Mouse (Mus musculus) mouse trophoblast stem cell (cell line): ENCODE results near the gene Dnase1.
"Not testable (repeated sequence)": the region's sequence is repeated elsewhere in the genome, so short reads cannot be mapped to it uniquely, and the experiment has no call there.

Experiments used
- in situ Hi-C, 2 experiments: fragments of 300-500 bp; cut with MseI, MboI; formaldehyde crosslinking; loops; 2 replicates in 1 of 2; 3 replicates in 1 of 2; pipeline ENCODE4 v1.15.1; 2025

The Dnase1 gene

DNA sequence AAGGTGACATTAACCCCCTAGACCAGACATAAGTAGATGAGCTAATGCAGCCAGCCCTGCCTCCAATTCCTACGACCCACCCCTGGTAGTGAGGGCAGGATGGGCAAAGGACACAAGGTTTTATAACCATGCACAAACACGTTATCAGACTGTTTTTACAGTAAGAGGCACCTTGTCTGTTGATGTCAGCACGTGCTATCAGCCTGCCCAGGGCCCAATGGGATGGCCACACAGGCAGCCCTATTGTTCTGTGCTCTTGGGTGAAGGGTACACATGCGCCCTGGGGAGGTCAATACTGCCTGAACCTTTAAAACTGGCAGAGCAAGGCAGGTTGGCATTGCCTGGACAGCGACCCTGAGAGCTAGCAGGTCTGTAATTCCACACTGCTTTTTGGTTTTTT is at the start of gene Dnase1:
TSS of gene Dnase1 (plus strand) at position 136 of the 400 bp plus-strand sequence.
- in situ Hi-C loops: no loop called here

DNA sequence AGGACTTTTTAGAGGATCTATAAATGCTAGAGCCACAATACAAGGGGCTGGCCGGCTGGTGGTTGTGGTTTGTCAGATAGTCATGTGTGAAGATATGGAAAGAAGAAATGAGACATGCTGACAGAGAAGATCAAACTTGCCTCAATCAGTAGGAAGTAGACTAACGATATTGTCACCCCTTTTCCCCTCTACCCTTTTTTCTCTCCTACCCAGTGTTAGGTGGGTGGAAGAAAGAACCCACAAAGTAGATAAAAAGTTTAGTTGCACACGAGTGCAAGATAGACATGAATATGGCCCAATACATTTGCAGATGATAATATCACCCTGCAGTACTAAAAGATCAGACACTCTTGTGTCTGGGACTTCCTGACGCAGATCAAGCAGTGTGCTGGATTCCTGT is 48.3 kb upstream of the Dnase1 start:
- in situ Hi-C loops: no loop called here

DNA sequence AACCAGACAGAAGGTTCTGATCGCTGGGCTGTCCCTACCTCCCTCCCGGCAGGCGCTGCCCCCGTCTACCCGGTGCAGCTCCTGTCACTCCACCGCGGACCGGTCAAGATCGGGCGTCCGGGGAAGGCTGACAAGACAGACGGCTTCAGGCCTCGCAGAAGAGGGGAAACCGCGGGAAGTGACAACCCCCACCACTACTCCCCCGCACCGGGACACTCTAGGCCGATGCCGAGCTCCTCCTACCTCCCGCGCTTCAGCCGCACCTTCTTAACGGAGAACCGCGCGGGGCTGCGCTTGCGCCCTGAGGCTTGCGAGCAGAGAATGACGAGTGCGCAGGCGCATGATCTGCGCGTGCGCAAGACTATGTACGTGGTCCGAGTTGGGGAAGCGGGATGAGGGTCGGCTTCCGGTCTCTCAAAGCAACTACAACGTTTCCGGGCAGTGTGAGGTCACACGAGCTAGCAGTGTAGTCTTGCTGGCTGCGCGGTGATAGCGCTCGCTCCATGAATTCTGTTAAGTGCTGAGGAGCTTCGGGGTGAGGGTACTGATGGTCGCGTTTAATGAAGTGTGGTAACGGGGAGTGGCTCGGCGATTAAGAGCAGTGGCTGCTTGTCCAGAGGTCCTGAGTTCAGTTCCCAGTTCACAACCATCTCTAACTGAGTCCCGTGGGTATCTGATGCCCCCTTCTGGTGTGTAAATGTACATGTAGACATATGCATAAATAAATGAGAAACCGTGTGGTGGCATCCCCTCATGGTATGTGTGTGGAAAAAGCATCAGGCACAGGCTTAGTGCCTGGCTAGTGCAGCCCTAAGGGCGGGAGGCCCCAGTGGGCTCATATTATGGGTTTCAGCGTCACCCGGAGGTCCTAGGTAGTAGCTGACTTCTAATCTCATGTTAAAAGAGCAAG is 33.0 kb upstream of the Dnase1 start, which contains the start of gene Slx4:
TSS of gene Slx4 (minus strand) at position 282 of the 910 bp plus-strand sequence.
- in situ Hi-C loops: no loop called here

DNA sequence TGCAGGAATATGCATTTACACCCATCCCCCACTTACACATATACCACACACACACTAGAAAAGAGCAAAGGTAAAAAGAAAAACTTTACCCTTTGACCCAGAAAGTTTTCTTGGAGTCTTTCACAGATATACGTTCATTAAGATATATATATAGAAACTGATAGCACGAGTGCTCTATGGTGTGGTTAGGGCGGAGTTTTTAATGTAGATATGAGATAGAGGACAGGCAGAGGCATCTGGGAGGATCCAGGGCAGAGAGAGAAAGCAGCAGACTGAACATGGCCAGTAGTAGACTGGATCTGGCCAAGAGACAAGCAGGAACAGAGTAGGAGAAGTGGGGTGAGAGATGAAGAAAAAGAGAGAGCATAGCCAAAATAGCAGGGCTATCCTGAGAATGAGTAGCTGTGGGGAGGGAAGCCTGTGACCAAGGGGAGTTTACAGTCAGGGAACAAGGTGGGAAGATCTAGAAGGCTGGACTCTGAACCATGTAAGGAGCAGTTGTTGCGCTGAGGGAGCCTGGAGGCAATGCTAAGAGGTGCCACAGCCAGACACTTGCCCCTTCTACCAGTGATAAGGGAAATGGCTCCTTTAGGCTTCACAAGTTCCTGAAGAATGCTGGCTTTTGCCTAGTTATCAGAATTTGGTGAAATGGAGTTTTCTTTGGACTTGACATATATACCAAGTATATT is 23.7 kb upstream of the Dnase1 start:
- in situ Hi-C loops: no loop called here

- in situ Hi-C loops: no loop called here
These were observed 22.6 kb upstream of the Dnase1 start for GRCm38 (mm10) chr16:4014040-4014668.

DNA sequence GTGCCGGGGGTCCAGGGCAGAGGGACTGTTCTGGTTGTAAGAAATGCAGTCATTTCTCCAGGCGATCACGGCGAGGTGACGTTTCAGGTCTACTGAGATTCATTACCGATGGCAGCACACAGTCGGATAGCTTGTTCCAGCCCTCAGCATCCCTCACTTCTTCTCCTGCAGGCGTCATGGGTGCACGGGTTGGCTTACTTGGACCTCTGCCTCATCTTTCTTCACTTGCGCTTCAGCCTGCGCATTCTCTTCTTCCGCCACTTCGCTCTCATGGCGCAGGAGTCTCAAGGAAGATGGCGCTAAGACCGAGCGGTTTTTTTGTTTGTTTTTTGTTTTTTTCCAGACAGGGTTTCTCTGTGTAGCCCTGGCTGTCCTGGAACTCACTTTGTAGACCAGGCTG is 20.0 kb upstream of the Dnase1 start:
- in situ Hi-C loops: not testable (repeated sequence)

GRCm38 (mm10) chr16:4017466-4017865 is 19.3 kb upstream of the Dnase1 start:
- in situ Hi-C loops: not testable (repeated sequence)

DNA sequence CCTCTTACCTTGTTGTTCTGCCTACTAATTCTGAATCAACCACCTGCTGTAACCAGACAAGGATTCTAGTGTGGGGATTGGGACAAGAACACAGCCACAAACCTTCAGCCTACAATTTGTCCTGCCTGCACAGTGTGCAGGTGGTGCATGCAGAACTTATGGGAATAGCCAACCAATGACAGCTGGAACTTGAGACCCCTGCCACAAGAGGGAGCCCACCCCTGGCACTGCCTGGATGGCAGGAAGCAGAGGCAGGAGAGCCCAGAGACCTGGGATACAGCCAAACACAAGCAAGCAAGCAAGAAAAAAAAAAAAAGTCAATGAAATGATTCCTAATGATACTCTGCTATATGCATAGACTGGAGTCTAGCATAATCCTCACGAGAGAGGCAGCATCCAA is 15.5 kb upstream of the Dnase1 start:
- in situ Hi-C loops: no loop called here

GRCm38 (mm10) chr16:4022719-4023118 is 14.0 kb upstream of the Dnase1 start:
- in situ Hi-C loops: no loop called here

DNA sequence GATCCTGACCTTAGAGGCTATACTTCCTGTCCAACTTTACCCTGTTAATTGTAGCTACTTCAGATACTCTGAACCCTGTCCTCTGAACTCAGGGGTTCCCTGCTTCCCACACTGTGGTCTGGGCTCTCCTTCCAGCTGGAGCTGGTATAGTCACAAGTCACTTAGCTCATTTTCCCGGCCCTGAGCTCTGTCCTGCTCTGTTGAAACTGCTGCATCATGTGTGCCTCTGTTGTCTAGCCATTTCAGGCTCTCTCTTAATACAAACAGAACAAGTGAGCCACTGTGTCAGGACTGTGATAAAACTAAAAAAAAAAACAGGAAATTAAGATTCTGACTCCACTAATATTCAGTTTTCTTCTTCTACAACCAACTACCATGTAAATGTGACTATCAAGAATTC is 10.1 kb upstream of the Dnase1 start:
- in situ Hi-C loops: no loop called here

GRCm38 (mm10) chr16:4027211-4027610 is 9.5 kb upstream of the Dnase1 start:
- in situ Hi-C loops: no loop called here

GRCm38 (mm10) chr16:4029371-4029841 is 7.3 kb upstream of the Dnase1 start:
- in situ Hi-C loops: no loop called here

- in situ Hi-C loops: no loop called here
These were observed 6.2 kb upstream of the Dnase1 start for GRCm38 (mm10) chr16:4030501-4030900.

DNA sequence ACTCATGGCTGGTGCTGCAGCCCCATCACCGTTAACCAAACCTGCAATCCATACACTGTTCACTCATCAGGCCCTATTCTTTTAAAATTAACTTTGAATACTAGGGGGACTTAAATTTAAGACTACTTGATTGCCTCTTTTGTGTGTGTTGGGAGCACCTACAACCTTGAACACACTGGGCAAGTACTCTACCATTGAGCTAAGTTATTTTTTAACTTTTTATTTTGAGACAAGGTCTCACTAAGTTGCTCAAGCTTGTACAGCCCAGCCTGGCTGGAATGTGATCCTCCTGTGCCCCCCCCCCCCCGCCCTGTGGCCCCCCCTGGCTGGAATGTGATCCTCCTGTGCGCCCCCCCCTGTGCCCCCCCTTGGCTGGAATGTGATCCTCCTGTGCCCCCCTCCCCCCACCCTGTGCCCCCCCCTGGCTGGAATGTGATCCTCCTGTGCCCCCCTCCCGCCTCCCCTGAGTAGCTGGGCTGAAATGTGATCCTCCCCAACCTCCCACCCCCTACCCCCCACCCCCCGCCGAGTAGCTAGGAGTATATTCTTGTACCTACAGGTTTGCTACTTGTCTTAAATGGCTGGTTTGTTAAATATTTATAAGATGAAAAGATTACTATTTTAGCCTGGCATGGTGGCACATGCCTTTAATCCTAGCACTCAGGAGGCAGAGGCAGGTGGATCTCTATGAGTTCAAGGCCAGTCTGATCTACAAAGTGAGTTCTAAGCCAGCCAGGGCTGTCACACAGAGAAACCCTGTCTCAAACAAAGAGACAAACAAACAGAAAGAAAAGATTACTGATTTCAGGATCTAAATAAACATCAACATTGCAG is 5.1 kb upstream of the Dnase1 start:
- in situ Hi-C loops: no loop called here

- in situ Hi-C loops: no loop called here
These were observed 4.4 kb upstream of the Dnase1 start for GRCm38 (mm10) chr16:4032341-4032748.

DNA sequence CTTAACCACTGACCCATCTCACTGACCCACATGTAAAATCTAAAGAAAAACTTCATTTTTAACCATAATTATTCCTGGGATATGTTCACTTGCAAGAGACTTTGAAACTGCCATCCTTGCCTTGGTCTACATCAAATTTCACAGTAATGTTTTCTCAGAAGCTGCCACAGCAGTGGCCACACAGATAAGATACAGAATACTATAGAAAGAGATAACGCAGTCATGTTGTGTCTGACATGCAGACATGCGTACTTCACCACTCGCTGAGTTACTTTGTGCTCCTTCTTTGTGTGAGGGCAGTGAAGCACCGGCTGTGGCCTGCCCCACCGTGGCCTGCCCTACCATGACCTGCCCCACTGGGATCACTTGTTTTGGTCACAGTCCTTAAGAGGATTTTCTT is 2.8 kb upstream of the Dnase1 start:
- in situ Hi-C loops: no loop called here

DNA sequence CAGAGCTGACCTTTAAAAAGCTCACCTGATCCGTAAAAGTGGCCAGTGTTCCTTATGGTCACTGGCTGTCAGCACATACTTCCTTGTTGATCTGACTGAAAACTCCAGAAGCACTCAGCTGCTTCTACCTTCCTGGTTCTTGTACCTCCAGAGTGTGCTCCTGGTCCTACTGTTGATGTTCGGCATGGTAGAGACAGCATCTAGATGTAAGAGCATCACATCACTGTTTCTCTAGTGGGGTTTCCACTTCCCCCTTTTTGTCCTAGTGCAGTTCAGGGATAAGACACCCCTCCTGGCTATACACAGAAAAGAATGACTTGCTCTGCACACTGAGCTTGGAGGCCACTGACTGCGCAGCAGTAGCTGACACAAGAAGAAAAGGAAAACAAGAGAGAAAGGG is 2.3 kb upstream of the Dnase1 start:
- in situ Hi-C loops: no loop called here

GRCm38 (mm10) chr16:4035575-4035974 is 1.2 kb upstream of the Dnase1 start:
- in situ Hi-C loops: no loop called here

- in situ Hi-C loops: no loop called here
These were observed 948 bp downstream of the Dnase1 start for GRCm38 (mm10) chr16:4037690-4038089.

DNA sequence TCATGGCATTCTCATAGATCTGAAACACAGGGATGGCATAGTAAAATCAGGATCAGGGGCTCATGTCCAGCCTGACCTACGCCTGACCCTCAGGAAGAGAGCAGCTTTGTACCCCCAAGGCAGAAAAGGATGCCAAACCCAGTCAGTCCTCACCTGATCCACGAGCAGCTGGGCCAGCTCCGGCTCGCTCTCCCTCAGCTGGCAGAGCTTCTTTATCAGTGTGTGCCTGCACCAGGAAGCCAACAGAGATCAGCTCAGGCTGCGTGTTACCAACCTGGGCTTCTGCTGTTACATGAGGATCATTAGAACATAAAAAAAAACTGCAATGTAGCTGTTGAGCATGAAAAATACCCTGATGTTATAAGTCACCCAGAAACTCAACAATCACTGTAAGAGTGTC is 3.5 kb downstream of the Dnase1 start:
- in situ Hi-C loops: no loop called here

DNA sequence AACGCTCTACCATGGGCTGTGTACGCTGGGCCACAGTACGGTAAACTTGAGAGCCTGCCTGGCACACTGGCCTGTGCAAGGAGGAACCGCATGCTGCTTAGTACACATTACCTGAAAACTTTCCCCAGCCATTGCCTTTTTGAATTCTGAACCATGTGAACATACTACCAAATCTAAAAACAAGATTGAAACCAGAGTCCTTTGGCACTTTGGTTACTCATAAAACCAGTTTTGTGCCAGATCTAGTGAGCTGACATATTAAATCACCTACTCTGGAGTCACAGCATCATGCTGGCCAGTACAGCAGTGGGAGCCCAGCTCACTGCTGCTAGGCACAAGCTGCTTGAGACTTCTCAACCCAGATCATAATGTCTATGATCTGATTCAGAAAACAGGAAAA is 4.9 kb downstream of the Dnase1 start:
- in situ Hi-C loops: no loop called here
